Mouse (Mus musculus) CH12.LX (cell line): ENCODE data around the gene Derl2. TPM values are rescaled to one million over a fixed set of nuclear protein-coding genes. Genes with fewer than 3 reads are reported as not detected.

Experiments
- DNase-seq: peaks from one replicate; pipeline ENCODE4 v3.0.0-alpha.2; 2013; ENCODE audit errors: extremely low read depth
- H3K27ac ChIP-seq: 2 replicates; pipeline ENCODE4 v1.5.1; 2012; ENCODE audit warnings: low read depth, mild to moderate bottlenecking, control low read depth, moderate library complexity; ENCODE audit not compliant: insufficient read depth
- H3K27me3 ChIP-seq: replicated peaks from 2 replicates; pipeline ENCODE3; 2012; ENCODE audit warnings: inconsistent platforms
- H3K36me3 ChIP-seq, 2 experiments: replicated peaks in 1 of 2; 2 replicates each; pipeline versions ENCODE3 to v1.6.1; 2012; ENCODE audit warnings: inconsistent platforms in 1 of 2, low read length in 1 of 2, mild to moderate bottlenecking in 1 of 2, mixed read lengths in 1 of 2, moderate library complexity in 1 of 2; ENCODE audit not compliant: control insufficient read depth in 1 of 2, insufficient read depth in 1 of 2
- H3K4me1 ChIP-seq, 2 experiments: 2 replicates each; pipeline ENCODE4 v1.6.1; 2012; ENCODE audit warnings: inconsistent platforms in 1 of 2, moderate library complexity in 1 of 2; ENCODE audit not compliant: insufficient read depth in 2 of 2, control insufficient read depth in 1 of 2
- H3K4me2 ChIP-seq: 2 replicates; pipeline ENCODE4 v1.6.1; 2012; ENCODE audit warnings: low read depth, mild to moderate bottlenecking, control low read depth; ENCODE audit not compliant: poor library complexity, insufficient read depth, severe bottlenecking
- H3K4me3 ChIP-seq, 3 experiments: fragments of 150-350 bp in 1 of 3; sonication (generic) in 1 of 3; replicated peaks in 1 of 3; 2 replicates each; pipeline versions ENCODE3 to v1.5.1; 2011 to 2012; ENCODE audit warnings: low read depth in 2 of 3, low read length in 2 of 3, mild to moderate bottlenecking in 2 of 3, moderate library complexity in 2 of 3, control low read depth in 1 of 3, improper control_type of control experiment in 1 of 3, inconsistent platforms in 1 of 3, mixed read lengths in 1 of 3; ENCODE audit not compliant: poor library complexity in 1 of 3
- H3K79me2 ChIP-seq: replicated peaks from 2 replicates; pipeline ENCODE4 v1.6.1; 2012; ENCODE audit warnings: mild to moderate bottlenecking, moderate library complexity; ENCODE audit not compliant: control insufficient read depth, poor library complexity, insufficient read depth, severe bottlenecking; ENCODE audit errors: extremely low read depth
- H3K9ac ChIP-seq: 2 replicates; pipeline ENCODE4 v1.6.1; 2012; ENCODE audit warnings: low read depth, mild to moderate bottlenecking, control low read depth, moderate library complexity; ENCODE audit not compliant: insufficient read depth
- H3K9me3 ChIP-seq: replicated peaks from 2 replicates; pipeline ENCODE3; 2012; ENCODE audit warnings: low read length, inconsistent platforms, mixed read lengths
- CHD2 ChIP-seq: IDR thresholded peaks from 2 replicates; pipeline ENCODE4 v1.6.1; 2011; ENCODE audit warnings: low read length, improper control_type of control experiment
- E2F4 ChIP-seq: IDR thresholded peaks from 2 replicates; pipeline ENCODE4 v1.6.1; 2011; ENCODE audit warnings: low read depth, low read length, improper control_type of control experiment; ENCODE audit not compliant: insufficient replicate concordance
- ELF1 ChIP-seq: IDR thresholded peaks from 2 replicates; pipeline ENCODE4 v1.6.1; 2014; ENCODE audit warnings: low read depth, mild to moderate bottlenecking, inconsistent platforms, low read length, improper control_type of control experiment
- EP300 ChIP-seq: IDR thresholded peaks from 2 replicates; pipeline ENCODE4 v1.6.1; 2011; ENCODE audit warnings: low read length, improper control_type of control experiment
- JUND ChIP-seq: conservative IDR thresholded peaks from 2 replicates; pipeline ENCODE4 v1.6.1; 2011; ENCODE audit warnings: low read depth, low read length, improper control_type of control experiment
- MAFK ChIP-seq: IDR thresholded peaks from 2 replicates; pipeline ENCODE4 v1.6.1; 2011; ENCODE audit warnings: low read length, improper control_type of control experiment; ENCODE audit not compliant: insufficient replicate concordance
- MAZ ChIP-seq: IDR thresholded peaks from 2 replicates; pipeline ENCODE4 v1.6.1; 2012; ENCODE audit warnings: low read depth, mild to moderate bottlenecking, inconsistent platforms, low read length, improper control_type of control experiment, moderate library complexity
- MXI1 ChIP-seq: IDR thresholded peaks from 2 replicates; pipeline ENCODE4 v1.6.1; 2011; ENCODE audit warnings: mild to moderate bottlenecking, low read depth, low read length, improper control_type of control experiment
- NELFE ChIP-seq: IDR thresholded peaks from 2 replicates; pipeline ENCODE4 v1.6.1; 2011; ENCODE audit warnings: low read depth, low read length, improper control_type of control experiment
- NRF1 ChIP-seq: IDR thresholded peaks from 2 replicates; pipeline ENCODE4 v1.6.1; 2014; ENCODE audit warnings: low read depth, mild to moderate bottlenecking, inconsistent platforms, low read length, improper control_type of control experiment, moderate library complexity
- PAX5 ChIP-seq: IDR thresholded peaks from 2 replicates; pipeline ENCODE4 v1.6.1; 2012; ENCODE audit warnings: low read length, inconsistent platforms, mixed read lengths
- POLR2A ChIP-seq: IDR thresholded peaks from 2 replicates; pipeline ENCODE4 v1.6.1; 2011; ENCODE audit warnings: low read depth, mild to moderate bottlenecking, improper control_type of control experiment, low read length
- POLR2AphosphoS2 ChIP-seq: IDR thresholded peaks from 2 replicates; pipeline ENCODE4 v1.6.1; 2011; ENCODE audit warnings: low read depth, low read length, improper control_type of control experiment
- RCOR1 ChIP-seq: conservative IDR thresholded peaks from 2 replicates; pipeline ENCODE4 v1.6.1; 2012; ENCODE audit warnings: low read depth, mild to moderate bottlenecking, inconsistent platforms, low read length, improper control_type of control experiment
- SIN3A ChIP-seq: IDR thresholded peaks from 2 replicates; pipeline ENCODE4 v1.6.1; 2012; ENCODE audit warnings: low read length, improper control_type of control experiment, inconsistent platforms
- TCF12 ChIP-seq: IDR thresholded peaks from 2 replicates; pipeline ENCODE4 v1.6.1; 2014; ENCODE audit warnings: low read depth, mild to moderate bottlenecking, inconsistent platforms, low read length, improper control_type of control experiment
- UBTF ChIP-seq: IDR thresholded peaks from 2 replicates; pipeline ENCODE4 v1.6.1; 2012; ENCODE audit warnings: low read depth, mild to moderate bottlenecking, inconsistent platforms, low read length, improper control_type of control experiment, moderate library complexity
- ZC3H11A ChIP-seq: IDR thresholded peaks from 2 replicates; pipeline ENCODE4 v1.6.1; 2012; ENCODE audit warnings: low read depth, mild to moderate bottlenecking, inconsistent platforms, low read length, improper control_type of control experiment
- ZMIZ1 ChIP-seq: IDR thresholded peaks from 2 replicates; pipeline ENCODE4 v1.6.1; 2012; ENCODE audit warnings: low read depth, mild to moderate bottlenecking, inconsistent platforms, low read length, improper control_type of control experiment
- ZNF384 ChIP-seq: IDR thresholded peaks from 2 replicates; pipeline ENCODE4 v1.6.1; 2012; ENCODE audit warnings: low read depth, low read length, improper control_type of control experiment, inconsistent platforms
- dilution Hi-C: fragments of 300-500 bp; cut with MboI; formaldehyde crosslinking; loops from 2 replicates; pipeline ENCODE4 v1.14.3; 2020; ENCODE audit warnings: low sequenced_read_pairs; ENCODE audit not compliant: extremely low pct_unique_long_range_greater_than_20kb, extremely low pct_ligation_motif_present
- in situ Hi-C: fragments of 300-500 bp; cut with MboI; formaldehyde crosslinking; loops from 3 replicates; pipeline ENCODE4 v1.14.3; 2019; ENCODE audit warnings: low sequenced_read_pairs, low pct_ligation_motif_present, low pct_unique_long_range_greater_than_20kb, mixed read lengths
- polyA plus RNA-seq: library from polyadenylated mRNA; unstranded; fragments of >175 nt; gene quantifications from 2 replicates; pipeline ENCODE4 v1.2.1, GENCODE M21; 2012; ENCODE audit warnings: low read depth; ENCODE audit not compliant: insufficient read length
- total RNA-seq, 2 experiments: library from RNA; depleted of rRNA; stranded (reverse); fragments of 300-350 nt in 1 of 2; fragments of >200 nt in 1 of 2; gene quantifications; 2 replicates each; pipeline ENCODE4 v1.2.3; 2012 to 2014

Derl2 gene
- total and polyA plus RNA-seq, 3 experiments = 32.7 to 132 (median 95.0) TPM

GRCm38 (mm10) chr11:71029403-71030118 lies 9.9 kb upstream of the Derl2 start:
- Histone ChIP-seq H3K9me3 (no peaks in the 10 kb centered on the region), H3K4me1 (peaks cover 0 to 15% of the 10 kb centered on the region in 2 experiments; a peak in 2 of 4 replicates), H3K27ac (no peak overlapping the region), H3K9ac (no peak overlapping the region), H3K27me3 (no peaks in the 10 kb centered on the region), H3K4me2 (no peak overlapping the region), H3K36me3 (peaks cover 32 to 65% of the 10 kb centered on the region in 2 experiments), H3K4me3 (no peak overlapping the region), H3K79me2 (0 out of 2 replicates have a peak, but pooled peaks cover 3% of the 10 kb centered on the region)
- in situ Hi-C loops (no loop called here), dilution Hi-C loops (no loop called here)
- DNase-seq = no peak
- no peak for TF ChIP-seq ZNF384
- no peak for TF ChIP-seq NELFE
- TF ChIP-seq JUND = no peak
- no peak for TF ChIP-seq NRF1
- no peak for TF ChIP-seq PAX5
- no peak for TF ChIP-seq MAZ
- no peak for TF ChIP-seq POLR2A
- no peak for TF ChIP-seq ZC3H11A
- no peak for TF ChIP-seq MXI1
- TF ChIP-seq SIN3A = no peak
- TF ChIP-seq UBTF = no peak
- TF ChIP-seq EP300 = no peak
- TF ChIP-seq TCF12 = no peak
- TF ChIP-seq ZMIZ1 = no peak
- TF ChIP-seq RCOR1 = no peak
- TF ChIP-seq E2F4 = no peak
- TF ChIP-seq ELF1 = no peak
- TF ChIP-seq MAFK = no peak

- peaks cover 0 to 18% of the 10 kb centered on the region in 2 experiments; a peak in 2 of 4 replicates for H3K4me1 ChIP-seq
- H3K27ac ChIP-seq = no peak overlapping the region
- no peaks in the 10 kb centered on the region for H3K9me3 ChIP-seq
- TF ChIP-seq POLR2A (no peak), CHD2 (peak; percentile 26; the same call in 1 of the 2 replicates), POLR2AphosphoS2 (0 out of 2 replicates have a peak, but pooled peaks have one; percentile 67)
- peaks cover 42 to 76% of the 10 kb centered on the region in 2 experiments for H3K36me3 ChIP-seq
- DNase-seq = no peak
- in situ Hi-C loops = no loop called here
- H3K4me2 ChIP-seq = no peak overlapping the region
- H3K79me2 ChIP-seq = peaks cover 12% of the 10 kb centered on the region
- no peaks in the 10 kb centered on the region for H3K27me3 ChIP-seq
- no peak overlapping the region for H3K9ac ChIP-seq
- no peak overlapping the region for H3K4me3 ChIP-seq
- dilution Hi-C loops = no loop called here
Measured at GRCm38 (mm10) chr11:71028280-71028679, 8.6 kb upstream of the Derl2 start.
